Mouse (Mus musculus): ENCODE results near the gene Cbfa2t2. TPM values are rescaled to one million over a fixed set of nuclear protein-coding genes. Genes with fewer than 3 reads are reported as not detected.

Cbfa2t2 gene
- total and polyA plus RNA-seq, 2 experiments from 2014 or later: 31.3 to 57.8 TPM

DNA sequence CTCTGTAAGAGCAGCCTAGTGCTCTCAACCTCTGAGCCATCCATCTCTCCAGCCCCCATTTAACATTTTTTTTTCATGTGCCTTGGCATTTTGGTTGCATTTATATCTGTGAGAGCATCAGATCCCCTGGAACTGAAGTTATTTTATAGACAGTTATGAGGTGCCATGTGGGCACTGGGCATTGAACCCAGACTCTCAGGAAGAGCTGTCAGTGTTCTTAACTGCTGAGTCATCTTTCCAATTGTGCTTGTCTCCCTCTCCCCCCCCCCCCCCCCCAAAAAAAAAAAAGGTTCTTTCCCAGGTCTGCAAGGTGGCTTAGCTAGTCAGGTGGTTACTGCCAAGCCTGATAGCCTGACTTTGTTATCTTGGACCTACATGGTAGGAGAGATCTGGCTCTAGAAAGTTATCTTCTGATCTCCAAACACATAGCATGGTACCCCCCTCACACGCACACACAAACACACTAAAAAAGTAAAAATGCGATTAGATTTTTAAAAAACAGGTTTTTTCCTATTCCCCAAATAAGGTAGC lies 63.5 kb downstream of the Cbfa2t2 start:
- H3K4me3 ChIP-seq (ENCODE audit: low read depth, low read length): no peak overlapping the region
- H3K27ac ChIP-seq (ENCODE audit: low read depth, low read length): no peak overlapping the region
- no peak for ATAC-seq (ENCODE audit: low FRiP score)
- H3K4me2 ChIP-seq (ENCODE audit: low read depth, low read length, poor library complexity, severe bottlenecking): no peak overlapping the region
- 96% methylated on average over 2 of the region's 2 CpGs for WGBS
- no peak overlapping the region for H3K9ac ChIP-seq (replicated peaks; ENCODE audit: low read length, poor library complexity, severe bottlenecking)
- no peaks in the 10 kb centered on the region for H3K27me3 ChIP-seq (ENCODE audit: insufficient read depth, low read length)
- no peak for TF ChIP-seq CTCF (IDR thresholded peaks at IDR 0.05)
- H3K36me3 ChIP-seq (ENCODE audit: insufficient read depth, low read length): no peaks in the 10 kb centered on the region; the same call in 1 of the 2 replicates
- H3K4me1 ChIP-seq (ENCODE audit: insufficient read depth, low read length): no peaks in the 10 kb centered on the region
- H3K9me3 ChIP-seq (ENCODE audit: low read length): no peaks in the 10 kb centered on the region
- DNase-seq (ENCODE audit: low spot score): no peak

DNA sequence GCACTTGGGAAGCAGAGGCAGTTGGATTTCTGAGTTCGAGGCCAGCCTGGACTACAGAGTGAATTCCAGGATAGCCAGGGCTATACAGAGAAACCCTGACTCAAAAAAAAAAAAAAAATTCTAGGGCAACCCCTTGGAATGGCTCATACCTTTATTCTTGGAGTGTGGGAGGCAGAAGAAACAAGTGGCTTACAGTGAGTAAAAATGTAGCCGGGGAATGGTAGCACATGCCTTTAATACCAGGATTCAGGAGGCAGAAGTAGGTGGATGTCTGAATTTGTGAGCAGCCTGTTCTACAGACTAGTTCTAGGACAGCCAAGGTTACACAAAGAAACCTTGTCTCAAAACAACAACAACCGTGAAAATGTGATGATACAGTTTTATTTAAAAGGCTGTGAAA lies 64.5 kb downstream of the Cbfa2t2 start:
- Histone ChIP-seq H3K36me3 (ENCODE audit: insufficient read depth, low read length) (no peaks in the 10 kb centered on the region; the same call in 1 of the 2 replicates), H3K4me2 (ENCODE audit: low read depth, low read length, poor library complexity, severe bottlenecking) (no peak overlapping the region), H3K27me3 (ENCODE audit: insufficient read depth, low read length) (no peaks in the 10 kb centered on the region), H3K9ac (replicated peaks; ENCODE audit: low read length, poor library complexity, severe bottlenecking) (no peak overlapping the region), H3K4me1 (ENCODE audit: insufficient read depth, low read length) (no peaks in the 10 kb centered on the region), H3K9me3 (ENCODE audit: low read length) (no peaks in the 10 kb centered on the region), H3K27ac (ENCODE audit: low read depth, low read length) (no peak overlapping the region), H3K4me3 (ENCODE audit: low read depth, low read length) (no peak overlapping the region)
- no peak for ATAC-seq (ENCODE audit: low FRiP score)
- 86% methylated on average over 3 of the region's 3 CpGs for WGBS
- TF ChIP-seq CTCF (IDR thresholded peaks at IDR 0.05): no peak
- DNase-seq (ENCODE audit: low spot score): no peak

GRCm38 (mm10) chr2:154507076-154507475 lies 70.8 kb downstream of the Cbfa2t2 start:
- no peaks in the 10 kb centered on the region for H3K4me1 ChIP-seq (ENCODE audit: insufficient read depth, low read length)
- ATAC-seq (ENCODE audit: low FRiP score): no peak
- no peak for DNase-seq (ENCODE audit: low spot score)
- no peak overlapping the region for H3K4me3 ChIP-seq (ENCODE audit: low read depth, low read length)
- H3K9me3 ChIP-seq (ENCODE audit: low read length): no peaks in the 10 kb centered on the region
- peaks cover 15% of the 10 kb centered on the region for H3K36me3 ChIP-seq (ENCODE audit: insufficient read depth, low read length)
- H3K27me3 ChIP-seq (ENCODE audit: insufficient read depth, low read length): no peaks in the 10 kb centered on the region
- H3K9ac ChIP-seq (replicated peaks; ENCODE audit: low read length, poor library complexity, severe bottlenecking): no peak overlapping the region
- H3K4me2 ChIP-seq (ENCODE audit: low read depth, low read length, poor library complexity, severe bottlenecking): no peak overlapping the region
- TF ChIP-seq CTCF (IDR thresholded peaks at IDR 0.05): no peak
- no peak overlapping the region for H3K27ac ChIP-seq (ENCODE audit: low read depth, low read length)
- WGBS: 77% methylated on average over 2 of the region's 2 CpGs

- WGBS: 76% methylated on average over 9 of the region's 9 CpGs
- Histone ChIP-seq H3K36me3 (ENCODE audit: insufficient read depth, low read length) (peaks cover 20% of the 10 kb centered on the region), H3K27ac (ENCODE audit: low read depth, low read length) (no peak overlapping the region), H3K4me1 (ENCODE audit: insufficient read depth, low read length) (no peaks in the 10 kb centered on the region), H3K27me3 (ENCODE audit: insufficient read depth, low read length) (no peaks in the 10 kb centered on the region), H3K4me3 (ENCODE audit: low read depth, low read length) (no peak overlapping the region), H3K9me3 (ENCODE audit: low read length) (no peaks in the 10 kb centered on the region), H3K4me2 (ENCODE audit: low read depth, low read length, poor library complexity, severe bottlenecking) (no peak overlapping the region), H3K9ac (replicated peaks; ENCODE audit: low read length, poor library complexity, severe bottlenecking) (no peak overlapping the region)
- ATAC-seq (ENCODE audit: low FRiP score) (no peak), DNase-seq (ENCODE audit: low spot score) (peak; percentile 56)
- peak; percentile 48 for TF ChIP-seq CTCF (IDR thresholded peaks at IDR 0.05)
Measured at GRCm38 (mm10) chr2:154507566-154508283, 71.4 kb downstream of the Cbfa2t2 start.

DNA sequence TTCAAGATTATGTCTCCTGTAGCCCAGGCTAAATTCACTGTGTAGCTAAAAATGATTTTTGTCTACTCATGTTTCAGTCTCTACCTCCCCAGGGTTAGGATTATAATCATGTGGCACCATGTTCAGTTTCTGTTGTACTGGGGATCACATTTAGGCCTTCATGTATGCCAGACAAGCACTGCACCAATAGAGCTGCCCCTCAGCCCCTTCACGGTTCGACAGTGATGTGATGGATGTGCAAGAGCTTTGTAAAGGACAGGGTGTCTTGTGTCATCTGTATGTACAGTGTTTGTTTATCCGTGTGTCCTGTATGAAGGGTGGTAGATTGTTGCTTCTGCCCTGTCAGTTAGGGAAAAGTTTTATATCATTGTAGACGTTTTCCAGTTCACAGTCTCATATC lies 72.2 kb downstream of the Cbfa2t2 start:
- Histone ChIP-seq H3K36me3 (ENCODE audit: insufficient read depth, low read length) (peaks cover 20% of the 10 kb centered on the region), H3K4me3 (ENCODE audit: low read depth, low read length) (no peak overlapping the region), H3K4me1 (ENCODE audit: insufficient read depth, low read length) (no peaks in the 10 kb centered on the region), H3K4me2 (ENCODE audit: low read depth, low read length, poor library complexity, severe bottlenecking) (no peak overlapping the region), H3K9me3 (ENCODE audit: low read length) (no peaks in the 10 kb centered on the region), H3K27ac (ENCODE audit: low read depth, low read length) (no peak overlapping the region), H3K9ac (replicated peaks; ENCODE audit: low read length, poor library complexity, severe bottlenecking) (no peak overlapping the region), H3K27me3 (ENCODE audit: insufficient read depth, low read length) (no peaks in the 10 kb centered on the region)
- ATAC-seq (ENCODE audit: low FRiP score) (no peak), DNase-seq (ENCODE audit: low spot score) (no peak)
- no peak for TF ChIP-seq CTCF (IDR thresholded peaks at IDR 0.05)
- WGBS: 92% methylated on average over 4 of the region's 4 CpGs

DNA sequence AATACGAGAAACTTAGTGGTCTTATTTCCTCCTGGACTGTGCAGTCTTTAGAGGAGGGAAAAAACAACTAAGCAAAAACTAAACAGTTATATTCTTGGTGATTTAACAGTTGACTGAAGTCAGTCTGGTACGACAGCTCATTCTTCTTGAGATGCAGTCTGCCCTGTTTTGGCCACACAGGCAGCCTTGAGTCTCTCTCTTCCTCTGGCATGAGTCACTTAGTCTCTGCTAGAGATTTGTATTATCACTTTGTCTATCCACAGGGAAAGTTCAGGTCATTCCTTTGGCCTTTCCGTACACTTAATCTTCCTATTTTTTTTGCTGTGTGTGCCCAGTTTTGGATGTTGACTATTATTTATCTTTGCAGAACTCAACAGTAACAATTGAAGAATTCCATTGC lies 73.9 kb downstream of the Cbfa2t2 start:
- Histone ChIP-seq H3K27ac (ENCODE audit: low read depth, low read length) (no peak overlapping the region), H3K9ac (replicated peaks; ENCODE audit: low read length, poor library complexity, severe bottlenecking) (no peak overlapping the region), H3K4me3 (ENCODE audit: low read depth, low read length) (no peak overlapping the region), H3K4me2 (ENCODE audit: low read depth, low read length, poor library complexity, severe bottlenecking) (no peak overlapping the region), H3K36me3 (ENCODE audit: insufficient read depth, low read length) (peaks cover 20% of the 10 kb centered on the region), H3K27me3 (ENCODE audit: insufficient read depth, low read length) (no peaks in the 10 kb centered on the region), H3K9me3 (ENCODE audit: low read length) (no peaks in the 10 kb centered on the region), H3K4me1 (ENCODE audit: insufficient read depth, low read length) (no peaks in the 10 kb centered on the region)
- DNase-seq (ENCODE audit: low spot score) (no peak), ATAC-seq (ENCODE audit: low FRiP score) (no peak)
- no peak for TF ChIP-seq CTCF (IDR thresholded peaks at IDR 0.05)
- 89% methylated on average over 3 of the region's 3 CpGs for WGBS

Data from midbrain, postnatal 0 days (tissue).